Mouse (Mus musculus) gastrocnemius, postnatal 10 days (tissue): Measurements from ENCODE around the gene Arhgap11a. TPM values are rescaled to one million over a fixed set of nuclear protein-coding genes. Genes with fewer than 3 reads are reported as not detected.
A peak's percentile ranks its signal among the peaks of the same experiment; 100 is the strongest.

Source experiments
- DNase-seq: peaks from one replicate; pipeline ENCODE4 v3.0.0; 2021; ENCODE audit warnings: mixed read lengths
- long read RNA-seq, 2 experiments: library from polyadenylated mRNA; stranded (forward); transcript quantifications; one replicate each; pipeline ENCODE4 v2.0.0; 2021
- total RNA-seq, 2 experiments: library from RNA; stranded (reverse); gene quantifications; 2 replicates each; pipeline ENCODE4 v1.2.3; 2021

Arhgap11a gene
- 1 to 10 TPM; 7.0 to 9.1 TPM for total RNA-seq
- long read RNA-seq, experiment 1, full-length matches to known transcripts, result 5 of 7 reads
- long read RNA-seq, experiment 1, partial matches to known transcripts, result 0 of 7 reads
- long read RNA-seq, experiment 1, other reads (novel, unspliced or antisense), result 2 of 7 reads
- long read RNA-seq, experiment 2, full-length matches to known transcripts, result 4 of 4 reads
- long read RNA-seq, experiment 2, partial matches to known transcripts, result 0 of 4 reads
- long read RNA-seq, experiment 2, other reads (novel, unspliced or antisense), result 0 of 4 reads

DNA sequence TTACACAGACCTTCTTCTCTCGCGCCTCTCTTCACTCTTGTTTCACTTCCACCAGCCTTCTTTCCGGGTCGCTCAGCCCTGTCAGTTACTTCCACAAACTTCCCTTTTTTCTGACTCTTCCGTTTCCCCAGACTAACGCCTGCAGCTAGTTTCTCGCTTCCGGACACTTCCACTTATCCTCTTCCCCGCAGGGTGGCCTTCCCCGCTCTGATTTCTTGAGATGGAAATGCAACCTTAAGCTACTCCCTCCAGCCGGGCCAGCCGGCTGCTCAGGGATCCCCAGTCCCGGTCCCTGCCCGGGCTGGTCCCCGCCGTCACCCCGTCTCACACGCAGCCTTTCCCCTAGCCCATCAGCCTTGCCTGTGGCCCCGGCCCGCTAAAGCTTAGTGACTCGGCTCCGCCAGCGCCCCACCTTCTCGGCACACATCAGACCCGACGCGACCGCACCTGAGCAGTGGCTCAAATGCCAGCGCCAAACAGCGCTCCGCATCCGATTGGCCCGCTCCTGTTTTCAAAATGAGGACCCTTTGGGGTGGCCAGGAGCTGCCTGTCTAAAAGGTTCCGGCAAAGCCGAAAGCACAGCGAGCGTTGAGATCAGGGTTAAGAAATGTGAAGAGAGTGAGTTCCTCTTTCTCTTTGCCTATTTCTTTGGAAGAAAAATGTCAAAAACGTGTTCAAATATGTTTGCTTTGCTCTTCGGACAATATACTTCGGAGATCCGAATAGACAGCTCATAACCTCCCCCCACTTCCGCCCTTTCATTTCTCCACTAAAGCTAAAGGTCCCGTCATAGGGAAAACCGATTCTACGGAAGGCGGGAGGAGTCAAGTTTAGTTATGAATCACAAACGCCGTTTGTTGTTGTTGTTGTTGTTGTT lies at the start of gene Arhgap11a:
TSS of gene Arhgap11a (minus strand) at position 417 of the 877 bp plus-strand sequence.
- peak; percentile 85 for DNase-seq

DNA sequence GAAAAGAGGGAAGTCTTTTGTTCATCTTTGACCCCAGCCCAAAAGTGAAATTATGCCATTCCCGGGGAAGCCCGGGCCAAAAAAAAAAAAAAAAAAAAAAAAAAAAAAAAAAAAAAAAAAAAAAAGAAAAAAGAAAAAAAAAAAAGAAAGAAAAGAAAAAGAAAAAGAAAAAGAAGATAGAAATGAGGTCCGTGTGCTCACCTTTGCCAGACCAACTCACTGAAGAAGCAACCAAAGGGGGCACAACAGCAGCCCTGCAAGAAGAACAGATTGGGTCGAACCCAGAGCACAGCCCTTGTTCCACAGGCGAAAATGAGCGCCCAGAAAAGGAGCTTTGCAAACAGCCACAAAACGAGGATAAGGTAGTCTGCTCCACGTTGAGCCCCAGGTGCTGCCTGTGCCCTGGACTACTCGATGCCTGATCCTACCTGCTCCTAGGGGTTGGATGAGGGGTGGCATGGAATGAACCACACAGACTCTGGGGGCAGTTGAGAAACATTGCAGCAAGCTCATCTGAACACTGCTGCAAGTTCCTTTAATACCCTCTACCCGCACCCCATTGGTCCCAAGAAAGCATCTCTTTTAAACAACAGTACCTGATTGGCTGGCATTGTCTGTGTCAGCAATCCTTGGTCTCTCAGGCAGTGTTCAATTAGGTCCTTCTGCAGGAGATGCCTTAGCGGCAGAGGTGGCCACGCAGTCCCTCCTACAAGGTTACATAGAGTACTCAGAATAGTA lies 45.1 kb upstream of the Arhgap11a start:
- no peak for DNase-seq

DNA sequence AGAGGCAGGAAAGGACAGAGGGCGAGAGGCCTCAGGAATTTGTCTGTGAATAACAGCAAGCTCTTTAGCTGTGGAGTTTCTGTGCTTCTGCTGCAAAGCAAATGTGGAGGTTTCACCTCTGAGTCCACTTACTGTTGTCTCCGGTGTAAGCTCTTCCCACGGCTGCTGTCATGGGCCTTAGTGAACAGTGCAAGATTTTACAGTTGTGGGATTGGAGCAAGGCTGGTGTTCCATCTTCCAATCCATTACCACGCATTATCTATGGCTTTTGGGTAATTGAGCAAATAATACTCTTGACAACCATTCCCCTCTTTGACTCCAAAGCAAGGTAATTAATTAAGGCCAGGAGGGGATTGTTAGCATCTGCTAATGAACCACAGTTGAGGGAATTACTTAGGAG lies 38.7 kb upstream of the Arhgap11a start:
- no peak for DNase-seq

DNA sequence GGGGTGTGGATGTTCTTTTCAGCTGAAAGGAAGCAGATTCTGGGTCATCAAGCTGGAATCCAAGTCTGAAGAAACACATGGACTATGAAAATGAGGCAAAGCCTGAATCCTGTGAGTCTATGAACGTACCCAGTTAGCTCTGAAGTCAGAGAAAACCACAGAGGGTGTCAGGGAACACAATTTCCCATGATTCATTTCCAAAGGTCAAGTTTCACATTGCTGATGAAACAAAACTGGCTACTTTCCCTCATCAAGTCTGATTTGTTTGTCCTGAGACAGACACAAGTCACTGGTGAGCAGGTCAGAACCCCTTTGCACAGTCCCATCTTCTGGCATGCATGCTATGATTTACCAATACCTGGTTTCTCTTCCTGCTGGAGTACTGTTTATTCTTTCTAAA lies 37.6 kb upstream of the Arhgap11a start:
- no peak for DNase-seq

DNA sequence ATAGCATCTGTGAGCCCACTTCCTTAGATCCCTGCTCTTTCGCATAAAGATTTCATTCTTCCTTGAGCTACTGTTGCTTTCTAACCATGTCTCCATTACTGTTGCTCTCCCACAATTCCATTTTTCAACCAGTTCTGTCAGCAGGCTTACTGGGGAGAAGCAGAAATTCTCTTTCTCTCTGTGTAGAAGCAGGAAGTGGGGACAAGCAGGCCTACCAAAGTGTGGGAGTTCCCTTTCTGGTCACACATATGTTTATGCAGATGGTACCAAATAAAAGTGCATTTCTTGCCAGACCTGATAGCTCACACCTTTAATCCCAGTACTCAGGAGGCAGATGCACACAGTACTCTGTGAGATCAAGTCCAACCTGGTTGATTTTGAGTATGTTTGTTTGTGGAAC lies 21.7 kb upstream of the Arhgap11a start:
- DNase-seq, result no peak

DNA sequence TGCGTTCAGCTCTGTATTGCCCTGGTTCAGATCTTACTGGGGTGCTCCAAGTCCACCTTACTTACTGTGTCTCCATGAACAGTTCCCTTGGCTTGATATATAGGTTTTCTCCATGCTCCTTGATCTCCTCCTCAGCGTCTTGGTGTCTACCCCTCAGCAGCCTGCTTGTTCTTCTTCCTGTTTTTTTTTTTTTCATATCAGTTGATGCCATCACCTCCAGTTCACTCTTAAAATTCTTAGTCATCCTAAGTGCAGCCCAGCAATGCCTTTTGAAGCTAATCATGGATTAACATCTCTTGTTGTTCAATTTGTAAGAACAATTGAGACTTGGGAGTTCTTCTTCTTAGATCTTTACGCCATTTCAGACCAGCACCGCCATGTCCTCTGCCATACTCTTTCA lies 19.9 kb upstream of the Arhgap11a start:
- no peak for DNase-seq

DNA sequence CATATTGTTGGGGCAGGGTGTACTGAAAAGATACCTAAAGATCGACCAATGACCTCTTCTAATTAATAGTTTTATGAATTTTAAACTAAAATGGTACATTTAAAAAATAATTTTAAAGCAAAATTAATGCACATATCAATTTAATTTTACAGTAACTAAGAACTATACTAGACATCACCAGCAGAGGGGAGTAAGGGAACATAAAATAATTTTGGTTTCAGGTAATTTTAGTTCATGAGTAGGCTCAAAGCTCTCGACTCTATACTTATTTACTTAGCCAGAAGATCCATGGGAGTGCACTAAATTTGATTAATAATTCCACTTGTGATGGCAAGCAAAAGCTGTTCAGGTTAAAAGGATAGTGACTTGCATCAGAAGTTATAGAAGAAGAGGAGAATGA lies 17.7 kb upstream of the Arhgap11a start:
- DNase-seq, result no peak

DNA sequence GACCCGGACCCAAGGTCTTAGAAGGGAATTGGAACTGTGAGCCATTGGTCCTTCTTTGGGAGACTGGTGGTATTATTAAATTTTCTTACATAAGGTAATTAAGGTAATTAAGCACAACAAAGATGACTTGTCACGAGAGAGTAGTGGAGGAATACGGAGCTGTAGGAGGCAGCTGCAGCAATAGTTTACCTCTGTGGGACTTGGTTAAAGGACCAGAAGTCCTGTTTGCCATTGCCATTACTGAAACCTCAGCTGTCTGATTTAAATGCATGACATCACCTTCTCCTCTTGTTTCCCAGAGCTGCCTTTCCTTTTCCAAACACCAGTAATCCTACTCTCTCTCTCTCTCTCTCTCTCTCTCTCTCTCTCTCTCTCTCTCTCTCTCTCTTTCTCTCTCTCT lies 680 bp upstream of the Arhgap11a start:
- DNase-seq, result no peak

DNA sequence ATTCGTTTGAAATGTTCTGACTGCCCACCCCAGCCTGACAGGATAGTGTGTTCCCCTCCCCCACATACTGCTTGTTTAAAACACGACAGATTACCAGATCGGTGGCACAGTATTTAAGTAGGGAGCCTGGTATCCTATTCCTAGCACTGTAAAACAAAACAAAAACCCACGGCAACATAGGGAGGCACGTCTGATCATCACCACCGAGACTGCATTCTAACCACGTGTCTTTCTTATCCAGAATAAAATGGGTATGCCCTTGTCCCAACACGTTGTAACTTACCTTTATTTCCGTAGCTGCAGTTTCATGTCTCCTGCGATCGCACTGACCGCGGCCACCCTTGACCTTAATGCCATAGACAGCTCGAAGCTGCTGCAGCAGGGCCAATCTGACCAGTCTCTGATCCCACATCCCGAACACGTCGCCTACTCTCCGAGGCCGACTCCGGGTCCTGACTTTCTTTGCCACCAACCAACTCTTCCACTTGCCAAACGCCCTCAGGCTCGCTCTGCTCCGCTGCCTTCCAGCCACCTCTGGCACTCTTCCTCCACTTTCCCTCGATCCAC lies 700 bp downstream of the Arhgap11a start:
- DNase-seq, result no peak

DNA sequence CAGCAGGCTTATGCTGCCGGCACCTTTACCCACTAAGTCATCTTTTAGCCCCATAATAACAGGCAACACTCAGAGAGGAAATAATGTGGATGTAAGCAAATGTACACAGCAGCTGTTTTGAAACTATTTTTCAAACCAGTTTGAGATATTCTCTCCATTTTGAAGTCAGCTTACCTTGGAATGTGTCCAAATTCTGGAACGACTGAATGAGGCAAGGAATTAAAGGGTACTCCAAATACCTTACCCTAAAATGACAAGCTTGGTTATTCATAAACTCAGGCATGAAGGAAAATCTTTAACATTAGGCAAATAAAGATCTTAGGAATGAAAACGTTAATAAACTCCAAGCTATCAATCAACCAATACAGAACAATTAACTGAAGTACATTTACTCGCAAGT lies 3.4 kb downstream of the Arhgap11a start:
- DNase-seq, result no peak

DNA sequence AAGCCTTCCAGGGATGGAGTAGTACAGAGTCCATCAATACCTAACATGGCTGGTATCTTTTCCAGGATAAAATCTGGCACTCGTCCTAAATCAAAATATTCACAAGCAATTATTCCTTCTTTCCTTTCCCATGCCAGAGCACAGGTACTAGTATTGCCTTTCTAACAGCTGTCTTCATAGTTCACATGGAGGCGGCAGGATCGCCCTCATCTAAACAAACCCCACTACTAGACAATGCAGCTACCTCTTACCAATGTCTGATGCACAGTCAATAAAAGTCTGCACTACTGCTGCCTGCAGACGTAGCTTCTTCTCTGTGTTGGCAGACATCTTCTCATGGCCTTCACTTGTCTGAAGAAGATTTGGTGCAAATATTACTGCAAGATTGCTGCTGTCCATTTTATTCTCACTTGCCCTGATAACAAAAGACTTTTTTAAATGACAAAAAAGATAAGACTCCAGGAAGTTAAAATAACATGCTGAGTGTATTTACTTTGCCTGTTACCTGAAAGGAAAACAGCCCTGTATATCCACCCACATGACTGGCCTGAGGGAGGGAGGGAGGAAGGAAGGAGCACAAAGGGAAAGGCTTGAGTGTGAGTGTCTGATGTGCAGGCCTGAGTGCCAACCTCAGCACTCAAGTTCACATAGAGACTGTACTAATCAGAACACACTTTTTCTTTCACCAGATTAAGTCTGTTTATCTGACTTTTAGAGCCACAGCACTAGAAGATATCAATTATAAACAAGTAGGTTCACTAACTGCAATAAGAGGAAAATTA lies 6.6 kb downstream of the Arhgap11a start:
- DNase-seq, result no peak

DNA sequence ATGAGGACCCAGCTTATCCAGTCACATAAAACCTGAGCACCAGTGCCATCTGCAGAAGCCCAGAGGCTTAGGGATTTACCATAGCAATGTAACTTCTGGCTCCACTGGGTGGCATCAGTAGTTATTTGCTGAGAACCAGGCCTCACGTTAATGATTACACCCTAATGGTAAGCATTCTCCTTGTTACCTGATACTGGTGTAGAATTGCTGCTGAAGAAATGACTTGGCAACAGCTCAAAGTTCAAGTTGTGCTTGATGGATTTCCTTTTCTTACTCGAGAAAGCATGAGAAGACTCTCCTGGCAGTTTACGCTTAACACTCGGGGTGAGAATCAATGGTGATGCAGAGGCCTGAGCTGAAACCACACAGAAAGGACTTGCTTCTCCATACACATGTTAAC lies 9.0 kb downstream of the Arhgap11a start:
- DNase-seq, result no peak

DNA sequence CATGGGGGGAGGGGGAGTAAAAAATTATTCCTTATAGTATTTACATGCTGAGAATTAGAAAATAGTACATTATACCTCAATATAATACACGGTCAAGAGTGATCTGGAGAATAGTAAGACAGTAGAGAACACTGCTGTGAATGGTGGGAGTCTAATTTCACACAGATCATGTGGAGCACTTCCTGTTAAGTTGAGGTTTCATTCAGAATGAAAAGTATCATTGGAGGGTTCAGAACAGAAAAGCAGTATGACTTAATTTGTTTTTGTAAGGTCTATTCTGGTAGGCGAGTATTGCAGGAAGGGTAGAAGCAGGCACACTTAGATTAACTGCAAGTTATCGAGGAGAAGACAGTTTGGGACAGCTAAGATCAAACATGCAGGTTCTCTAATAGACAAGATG lies 13.2 kb downstream of the Arhgap11a start:
- DNase-seq, result no peak

DNA sequence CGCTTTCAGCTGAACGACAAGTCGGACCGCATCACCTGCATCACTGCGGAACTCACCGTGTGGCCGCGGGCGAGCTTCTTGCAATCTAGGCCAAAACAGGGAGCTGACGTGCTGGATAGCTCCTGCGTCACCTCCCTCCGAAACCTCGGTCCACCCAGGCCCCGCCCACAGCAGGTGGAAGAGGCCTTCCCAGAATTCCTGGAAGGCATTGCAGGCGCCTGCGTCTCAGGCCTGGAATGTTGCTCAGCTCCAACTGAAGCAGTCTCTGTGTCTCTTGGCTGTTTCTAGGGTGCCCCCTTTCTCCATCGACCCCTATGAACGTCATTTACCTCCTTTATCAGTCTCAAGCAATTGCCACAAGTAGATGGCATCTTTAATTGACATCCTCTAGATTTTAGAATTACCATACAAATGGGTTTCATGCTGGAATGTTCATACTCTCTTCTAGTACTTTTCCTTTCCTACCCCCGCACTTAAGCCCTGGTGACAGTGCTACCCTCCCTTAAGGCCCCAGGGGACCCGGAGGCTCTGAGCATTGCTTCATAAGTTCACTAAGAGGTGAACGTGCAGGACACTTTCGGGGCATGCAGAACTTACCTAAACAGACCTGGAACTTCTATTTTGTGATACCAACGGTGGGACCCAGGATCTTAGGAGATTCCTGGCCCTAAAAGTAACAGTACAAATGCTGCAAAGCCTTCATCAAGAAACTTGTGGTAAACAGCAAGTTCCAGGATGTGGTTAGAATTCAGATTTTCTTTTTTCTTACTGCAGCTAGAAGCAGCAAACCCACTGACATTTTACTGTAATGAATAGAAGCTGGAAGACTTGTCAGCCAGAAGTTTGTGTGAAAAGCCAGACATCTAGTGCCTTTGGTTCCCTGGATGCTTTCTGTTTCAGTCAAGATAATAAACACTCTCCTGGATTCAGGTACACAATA lies 19.2 kb downstream of the Arhgap11a start, which contains the start of gene Scg5:
TSS of gene Scg5 (minus strand) at position 179 of the 940 bp plus-strand sequence.
- peak; percentile 52 for DNase-seq

DNA sequence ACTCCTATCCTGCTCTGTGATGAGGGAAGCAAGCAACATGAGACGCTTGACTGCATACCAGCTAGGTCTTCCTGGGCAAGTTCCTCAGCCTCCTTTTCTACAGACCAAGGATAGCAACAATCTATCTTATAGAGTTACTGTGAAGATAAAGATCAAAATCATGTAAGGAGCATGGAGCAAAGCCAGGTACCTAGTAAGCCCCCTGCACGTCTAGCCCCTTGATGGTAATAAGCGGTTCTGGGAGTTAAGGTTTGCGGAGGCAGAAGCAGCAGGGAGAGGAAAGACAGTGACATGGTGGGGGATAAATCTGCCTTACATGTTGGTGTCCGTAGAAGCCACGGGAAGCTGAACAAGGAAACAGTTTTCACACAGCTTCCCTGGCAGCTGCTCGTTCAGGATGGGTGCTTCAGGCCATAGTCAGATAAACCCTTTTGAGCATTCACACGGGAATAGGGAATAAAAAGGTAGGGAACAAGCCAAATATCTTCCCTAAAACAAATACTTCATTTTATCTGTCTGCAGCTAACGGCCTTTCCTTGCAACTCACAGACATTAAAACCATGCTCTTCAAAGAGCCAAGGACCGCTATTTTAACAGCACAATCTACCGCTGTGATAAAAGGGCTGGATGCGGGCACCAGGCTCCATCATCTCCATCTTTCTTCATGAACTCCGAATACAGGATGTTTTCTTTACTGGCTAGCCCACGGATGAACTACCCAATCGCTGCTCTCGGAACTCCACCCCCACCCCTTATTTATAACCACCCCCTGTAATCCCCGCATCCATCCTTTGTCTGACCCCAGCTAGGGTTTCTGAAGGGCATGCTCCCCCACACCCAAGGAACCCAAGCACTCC lies 20.1 kb downstream of the Arhgap11a start:
- DNase-seq, result no peak

DNA sequence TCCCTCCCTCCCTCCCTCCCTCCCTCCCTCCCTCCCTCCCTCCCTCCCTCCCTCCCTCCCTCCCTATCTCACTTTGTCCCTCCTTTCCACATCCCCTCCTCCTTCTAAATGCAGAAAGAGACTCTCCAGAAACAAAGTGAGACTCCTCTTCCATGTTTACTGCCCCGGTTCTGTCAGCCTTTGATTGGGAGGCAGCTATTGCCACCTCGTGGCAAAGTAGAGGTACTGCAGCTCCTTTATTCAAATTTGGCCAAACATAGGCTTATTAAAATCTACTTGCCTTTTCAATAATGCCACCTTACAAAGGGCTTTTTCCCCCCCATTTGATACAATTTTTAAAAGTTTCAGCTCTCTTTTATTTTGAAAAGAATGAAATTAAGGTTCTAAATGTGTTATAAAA lies 24.6 kb downstream of the Arhgap11a start:
- DNase-seq, result no peak

DNA sequence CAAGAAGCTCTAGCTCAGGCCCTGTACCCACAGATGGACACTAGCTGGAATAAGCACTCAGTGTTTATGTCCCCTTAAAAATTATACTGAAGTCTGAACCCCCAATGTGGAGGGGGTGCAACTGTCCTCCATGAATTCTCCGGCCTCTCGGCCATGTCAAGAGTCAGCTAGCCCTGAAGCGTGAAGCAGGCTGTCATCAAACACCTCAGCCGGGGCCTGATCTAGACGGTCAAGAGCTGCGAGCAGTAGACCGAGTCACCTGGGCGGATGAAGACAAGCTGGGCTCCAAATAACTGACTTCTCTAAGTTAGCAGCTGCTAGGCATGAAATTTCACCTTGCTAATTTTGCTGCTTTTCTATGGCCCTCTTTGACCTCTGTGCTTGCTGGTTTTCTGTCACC lies 26.1 kb downstream of the Arhgap11a start:
- no peak for DNase-seq

DNA sequence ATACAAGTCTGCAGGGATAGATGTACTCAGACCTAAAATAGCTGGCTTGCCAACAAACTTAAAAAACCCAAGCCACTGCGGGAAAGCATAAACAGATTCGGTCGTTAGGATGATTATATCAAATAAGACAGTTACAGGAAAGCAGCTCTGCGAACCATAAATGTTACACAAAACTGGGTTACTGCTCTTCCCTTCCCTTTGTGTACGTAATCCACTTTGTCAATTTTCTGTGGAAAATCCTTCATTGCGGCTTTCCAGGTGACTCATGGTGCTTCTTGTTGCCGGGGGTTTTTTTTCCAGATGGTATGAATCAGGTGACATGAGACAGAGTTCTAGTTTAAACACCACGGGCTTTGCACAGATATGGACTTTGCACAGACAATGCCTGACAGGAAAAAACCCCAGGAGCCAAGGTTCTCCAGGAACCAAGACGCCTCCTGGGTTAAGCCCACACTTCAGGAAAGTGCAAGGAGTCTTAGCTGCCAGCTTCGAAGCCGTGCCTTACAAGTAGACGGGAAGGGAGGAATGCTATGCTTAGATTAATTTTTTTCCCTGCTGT lies 27.2 kb downstream of the Arhgap11a start:
- DNase-seq, result no peak

DNA sequence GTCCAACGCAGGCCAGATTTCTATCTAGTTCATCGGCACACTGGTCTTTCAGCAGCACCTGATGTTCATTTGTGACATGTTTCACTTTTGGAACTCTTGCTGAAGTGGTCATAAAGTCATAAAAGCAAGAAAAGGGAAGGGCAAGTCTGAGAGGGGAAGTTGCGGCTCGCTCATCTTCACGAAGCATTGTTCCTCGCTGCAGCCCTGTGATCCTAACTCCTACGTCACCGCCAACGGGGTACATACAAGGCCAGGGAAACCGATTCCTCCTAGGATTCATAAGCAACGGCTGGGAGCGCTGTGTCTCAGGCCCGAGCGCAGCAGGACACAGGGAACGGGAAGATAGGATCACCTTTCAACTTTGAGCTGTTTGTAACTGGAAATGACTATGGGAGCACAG lies 28.3 kb downstream of the Arhgap11a start:
- no peak for DNase-seq
